Mouse (Mus musculus) ES-E14 (cell line): ENCODE data around the gene Gadd45b.

Experiments used
- CHD2 ChIP-seq: IDR thresholded peaks from 2 replicates; pipeline ENCODE4 v1.6.1; 2014; ENCODE audit warnings: mild to moderate bottlenecking, low read depth, low read length, inconsistent platforms
- MAFK ChIP-seq: IDR thresholded peaks from 2 replicates; pipeline ENCODE4 v1.6.1; 2014; ENCODE audit warnings: mild to moderate bottlenecking, low read depth, low read length, inconsistent platforms; ENCODE audit not compliant: insufficient read depth

DNA sequence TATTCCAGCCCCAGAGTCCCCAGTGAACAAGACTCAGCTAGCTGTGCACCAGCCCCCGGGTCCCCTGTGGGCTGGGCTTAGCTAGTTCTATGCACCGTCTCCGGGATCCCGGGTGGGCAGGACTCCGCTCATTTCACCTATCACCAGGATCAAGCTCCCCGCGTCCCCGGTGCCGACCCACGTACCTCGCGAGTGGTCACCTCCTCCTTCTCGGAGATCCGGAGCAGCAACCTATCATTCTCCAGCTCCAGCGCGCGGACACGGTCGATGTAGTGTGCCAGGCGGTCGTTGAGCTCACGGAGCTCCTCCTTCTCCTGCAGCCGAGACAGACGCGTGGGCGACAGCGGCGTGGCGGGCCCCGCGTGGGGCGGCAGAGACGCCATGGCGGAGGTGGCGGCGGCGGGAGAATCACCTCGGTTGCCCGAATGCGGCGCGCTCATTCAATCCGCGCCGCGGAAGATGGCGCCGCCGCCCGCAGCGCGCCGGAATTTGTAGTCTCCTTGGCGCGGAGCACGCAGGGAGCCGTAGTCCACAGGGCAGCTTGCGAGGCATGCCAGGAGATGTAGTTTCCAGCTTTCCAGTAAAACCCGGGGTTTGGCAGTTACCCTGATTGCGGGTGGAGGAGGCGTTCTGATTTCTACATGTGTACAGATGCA is 12.0 kb upstream of the Gadd45b start, which contains the start of gene Lmnb2:
- TF ChIP-seq CHD2 (no peak), MAFK (no peak)
